Mouse (Mus musculus) E14TG2a.4 (cell line): Measurements from ENCODE around the gene Pacrg.

Experiments used
- CTCF ChIP-seq: conservative IDR thresholded peaks from 2 replicates; pipeline ENCODE4 v1.5.1; 2014; ENCODE audit warnings: low read length
- NANOG ChIP-seq: IDR thresholded peaks from 2 replicates; pipeline ENCODE4 v1.6.1; 2014; ENCODE audit warnings: borderline replicate concordance, low read length, mixed read lengths
- POU5F1 ChIP-seq: IDR thresholded peaks from 2 replicates; pipeline ENCODE4 v1.6.1; 2014; ENCODE audit warnings: low read length, borderline replicate concordance

- TF ChIP-seq CTCF (no peak), POU5F1 (no peak), NANOG (no peak)
Measured at GRCm38 (mm10) chr17:10374316-10374715, 465.8 kb downstream of the Pacrg start.
